Mouse (Mus musculus) CH12.LX (cell line): ENCODE data around the gene Rnft2. TPM values are rescaled to one million over a fixed set of nuclear protein-coding genes. Genes with fewer than 3 reads are reported as not detected.

Experiments used
- DNase-seq: peaks from one replicate; pipeline ENCODE4 v3.0.0-alpha.2; 2013; ENCODE audit errors: extremely low read depth
- H3K27ac ChIP-seq: 2 replicates; pipeline ENCODE4 v1.5.1; 2012; ENCODE audit warnings: low read depth, mild to moderate bottlenecking, control low read depth, moderate library complexity; ENCODE audit not compliant: insufficient read depth
- H3K27me3 ChIP-seq: replicated peaks from 2 replicates; pipeline ENCODE3; 2012; ENCODE audit warnings: inconsistent platforms
- H3K36me3 ChIP-seq, 2 experiments: replicated peaks in 1 of 2; 2 replicates each; pipeline versions ENCODE3 to v1.6.1; 2012; ENCODE audit warnings: inconsistent platforms in 1 of 2, low read length in 1 of 2, mild to moderate bottlenecking in 1 of 2, mixed read lengths in 1 of 2, moderate library complexity in 1 of 2; ENCODE audit not compliant: control insufficient read depth in 1 of 2, insufficient read depth in 1 of 2
- H3K4me1 ChIP-seq, 2 experiments: 2 replicates each; pipeline ENCODE4 v1.6.1; 2012; ENCODE audit warnings: inconsistent platforms in 1 of 2, moderate library complexity in 1 of 2; ENCODE audit not compliant: insufficient read depth in 2 of 2, control insufficient read depth in 1 of 2
- H3K4me2 ChIP-seq: 2 replicates; pipeline ENCODE4 v1.6.1; 2012; ENCODE audit warnings: low read depth, mild to moderate bottlenecking, control low read depth; ENCODE audit not compliant: poor library complexity, insufficient read depth, severe bottlenecking
- H3K4me3 ChIP-seq, 3 experiments: fragments of 150-350 bp in 1 of 3; sonication (generic) in 1 of 3; replicated peaks in 1 of 3; 2 replicates each; pipeline versions ENCODE3 to v1.5.1; 2011 to 2012; ENCODE audit warnings: low read depth in 2 of 3, low read length in 2 of 3, mild to moderate bottlenecking in 2 of 3, moderate library complexity in 2 of 3, control low read depth in 1 of 3, improper control_type of control experiment in 1 of 3, inconsistent platforms in 1 of 3, mixed read lengths in 1 of 3; ENCODE audit not compliant: poor library complexity in 1 of 3
- H3K79me2 ChIP-seq: replicated peaks from 2 replicates; pipeline ENCODE4 v1.6.1; 2012; ENCODE audit warnings: mild to moderate bottlenecking, moderate library complexity; ENCODE audit not compliant: control insufficient read depth, poor library complexity, insufficient read depth, severe bottlenecking; ENCODE audit errors: extremely low read depth
- H3K9ac ChIP-seq: 2 replicates; pipeline ENCODE4 v1.6.1; 2012; ENCODE audit warnings: low read depth, mild to moderate bottlenecking, control low read depth, moderate library complexity; ENCODE audit not compliant: insufficient read depth
- H3K9me3 ChIP-seq: replicated peaks from 2 replicates; pipeline ENCODE3; 2012; ENCODE audit warnings: low read length, inconsistent platforms, mixed read lengths
- BHLHE40 ChIP-seq: IDR thresholded peaks from 2 replicates; pipeline ENCODE4 v1.6.1; 2011; ENCODE audit warnings: mild to moderate bottlenecking, low read depth, low read length, improper control_type of control experiment
- CTCF ChIP-seq, 2 experiments: IDR thresholded peaks in 1 of 2; conservative IDR thresholded peaks in 1 of 2; 2 replicates each; pipeline ENCODE4 v1.5.1; 2011 to 2012; ENCODE audit warnings: low read depth in 2 of 2, low read length in 2 of 2, improper control_type of control experiment in 1 of 2, inconsistent platforms in 1 of 2, mild to moderate bottlenecking in 1 of 2, moderate library complexity in 1 of 2
- E2F4 ChIP-seq: IDR thresholded peaks from 2 replicates; pipeline ENCODE4 v1.6.1; 2011; ENCODE audit warnings: low read depth, low read length, improper control_type of control experiment; ENCODE audit not compliant: insufficient replicate concordance
- EP300 ChIP-seq: IDR thresholded peaks from 2 replicates; pipeline ENCODE4 v1.6.1; 2011; ENCODE audit warnings: low read length, improper control_type of control experiment
- HCFC1 ChIP-seq: IDR thresholded peaks from 2 replicates; pipeline ENCODE4 v1.6.1; 2012; ENCODE audit warnings: low read depth, mild to moderate bottlenecking, inconsistent platforms, low read length, improper control_type of control experiment
- KAT2A ChIP-seq: IDR thresholded peaks from 2 replicates; pipeline ENCODE4 v1.6.1; 2012; ENCODE audit warnings: low read length, improper control_type of control experiment, inconsistent platforms; ENCODE audit not compliant: insufficient replicate concordance
- MAZ ChIP-seq: IDR thresholded peaks from 2 replicates; pipeline ENCODE4 v1.6.1; 2012; ENCODE audit warnings: low read depth, mild to moderate bottlenecking, inconsistent platforms, low read length, improper control_type of control experiment, moderate library complexity
- NELFE ChIP-seq: IDR thresholded peaks from 2 replicates; pipeline ENCODE4 v1.6.1; 2011; ENCODE audit warnings: low read depth, low read length, improper control_type of control experiment
- PAX5 ChIP-seq: IDR thresholded peaks from 2 replicates; pipeline ENCODE4 v1.6.1; 2012; ENCODE audit warnings: low read length, inconsistent platforms, mixed read lengths
- POLR2AphosphoS2 ChIP-seq: IDR thresholded peaks from 2 replicates; pipeline ENCODE4 v1.6.1; 2011; ENCODE audit warnings: low read depth, low read length, improper control_type of control experiment
- ZMIZ1 ChIP-seq: IDR thresholded peaks from 2 replicates; pipeline ENCODE4 v1.6.1; 2012; ENCODE audit warnings: low read depth, mild to moderate bottlenecking, inconsistent platforms, low read length, improper control_type of control experiment
- ZNF384 ChIP-seq: IDR thresholded peaks from 2 replicates; pipeline ENCODE4 v1.6.1; 2012; ENCODE audit warnings: low read depth, low read length, improper control_type of control experiment, inconsistent platforms
- dilution Hi-C: fragments of 300-500 bp; cut with MboI; formaldehyde crosslinking; loops from 2 replicates; pipeline ENCODE4 v1.14.3; 2020; ENCODE audit warnings: low sequenced_read_pairs; ENCODE audit not compliant: extremely low pct_unique_long_range_greater_than_20kb, extremely low pct_ligation_motif_present
- in situ Hi-C: fragments of 300-500 bp; cut with MboI; formaldehyde crosslinking; loops from 3 replicates; pipeline ENCODE4 v1.14.3; 2019; ENCODE audit warnings: low sequenced_read_pairs, low pct_ligation_motif_present, low pct_unique_long_range_greater_than_20kb, mixed read lengths
- polyA plus RNA-seq: library from polyadenylated mRNA; unstranded; fragments of >175 nt; gene quantifications from 2 replicates; pipeline ENCODE4 v1.2.1, GENCODE M21; 2012; ENCODE audit warnings: low read depth; ENCODE audit not compliant: insufficient read length
- total RNA-seq, 2 experiments: library from RNA; depleted of rRNA; stranded (reverse); fragments of 300-350 nt in 1 of 2; fragments of >200 nt in 1 of 2; gene quantifications; 2 replicates each; pipeline ENCODE4 v1.2.3; 2012 to 2014

Gene Rnft2
- total and polyA plus RNA-seq, 3 experiments: 1.6 to 5.1 (median 3.4) TPM

- H3K9ac ChIP-seq: no peak overlapping the region
- no peak overlapping the region for H3K27ac ChIP-seq
- no peak for TF ChIP-seq KAT2A
- TF ChIP-seq ZNF384: no peak
- TF ChIP-seq E2F4: no peak
- no peak for TF ChIP-seq BHLHE40
- TF ChIP-seq ZMIZ1: no peak
- no peak for TF ChIP-seq MAZ
- H3K9me3 ChIP-seq: no peaks in the 10 kb centered on the region
- dilution Hi-C loops: no loop called here
- in situ Hi-C loops: no loop called here
- H3K27me3 ChIP-seq: no peaks in the 10 kb centered on the region
- H3K79me2 ChIP-seq: peaks cover 9% of the 10 kb centered on the region; the same call in 1 of the 2 replicates
- no peak overlapping the region for H3K4me3 ChIP-seq
- H3K4me2 ChIP-seq: no peak overlapping the region
- H3K4me1 ChIP-seq: peaks cover 0 to 10% of the 10 kb centered on the region in 2 experiments; a peak in 2 of 4 replicates
- peaks cover 38 to 94% of the 10 kb centered on the region in 2 experiments for H3K36me3 ChIP-seq
- no peak for DNase-seq
Measured at GRCm38 (mm10) chr5:118144327-118144726, 100.6 kb downstream of the Rnft2 start.

- Histone ChIP-seq H3K4me2 (no peak overlapping the region), H3K36me3 (peaks cover 47 to 96% of the 10 kb centered on the region in 2 experiments), H3K79me2 (peaks cover 9% of the 10 kb centered on the region; the same call in 1 of the 2 replicates), H3K4me1 (peaks cover 0 to 10% of the 10 kb centered on the region in 2 experiments; a peak in 2 of 4 replicates), H3K27ac (no peak overlapping the region), H3K9ac (no peak overlapping the region), H3K9me3 (no peaks in the 10 kb centered on the region), H3K4me3 (no peak overlapping the region), H3K27me3 (no peaks in the 10 kb centered on the region)
- TF ChIP-seq NELFE: no peak
- dilution Hi-C loops: no loop called here
- in situ Hi-C loops: no loop called here
- DNase-seq: no peak
Measured at GRCm38 (mm10) chr5:118143211-118144026, 101.5 kb downstream of the Rnft2 start.

- Histone ChIP-seq H3K79me2 (peaks cover 9% of the 10 kb centered on the region; the same call in 1 of the 2 replicates), H3K4me1 (peaks cover 0 to 10% of the 10 kb centered on the region in 2 experiments; a peak in 2 of 4 replicates), H3K4me3 (no peak overlapping the region), H3K9ac (no peak overlapping the region), H3K27ac (no peak overlapping the region), H3K36me3 (peaks cover 52 to 99% of the 10 kb centered on the region in 2 experiments), H3K9me3 (no peaks in the 10 kb centered on the region), H3K4me2 (no peak overlapping the region), H3K27me3 (no peaks in the 10 kb centered on the region)
- in situ Hi-C loops (no loop called here), dilution Hi-C loops (no loop called here)
- DNase-seq: no peak
- TF ChIP-seq ZMIZ1 (no peak), EP300 (no peak), PAX5 (no peak), HCFC1 (no peak), POLR2AphosphoS2 (no peak), CTCF (conservative IDR thresholded peaks at IDR 0.05 in 1 of 2, IDR thresholded peaks at IDR 0.05 in 1 of 2; ENCODE audit: low read depth in 2 of 2, low read length in 2 of 2) (no peak), E2F4 (no peak)
Measured at GRCm38 (mm10) chr5:118142471-118142870, 102.4 kb downstream of the Rnft2 start.

Other genes with a start within 250 kb of the Rnft2 start
- gene Tesc, start 217.4 kb downstream of the Rnft2 start, total RNA-seq (2012; rRNA removed): 0.13 and 0.34 TPM in 2 replicates
- gene Tesc, start 217.4 kb downstream of the Rnft2 start, total RNA-seq (2014; rRNA removed): 1.3 TPM in 1 of 2 replicates, not detected in the other
- 0.80 and 0.90 TPM in 2 replicates for gene Tesc, start 217.4 kb downstream of the Rnft2 start, polyA plus RNA-seq
- gene Fbxw8, start 89.7 kb downstream of the Rnft2 start, total RNA-seq (2012; rRNA removed): 50.9 and 55.1 TPM in 2 replicates
- 38.9 and 41.7 TPM in 2 replicates for gene Fbxw8, start 89.7 kb downstream of the Rnft2 start, total RNA-seq (2014; rRNA removed)
- gene Fbxw8, start 89.7 kb downstream of the Rnft2 start, polyA plus RNA-seq: 41.4 and 47.3 TPM in 2 replicates
- not detected in 2 replicates for gene Hrk, start 80.5 kb downstream of the Rnft2 start, total RNA-seq (2012; rRNA removed)
- gene Hrk, start 80.5 kb downstream of the Rnft2 start, total RNA-seq (2014; rRNA removed): not detected in 2 replicates
- gene Hrk, start 80.5 kb downstream of the Rnft2 start, polyA plus RNA-seq: not detected in 2 replicates
- gene 2410131K14Rik, start 111 bp upstream of the Rnft2 start, total RNA-seq (2012; rRNA removed): 9.7 and 9.8 TPM in 2 replicates
- 6.9 and 7.8 TPM in 2 replicates for gene 2410131K14Rik, start 111 bp upstream of the Rnft2 start, total RNA-seq (2014; rRNA removed)
- gene 2410131K14Rik, start 111 bp upstream of the Rnft2 start, polyA plus RNA-seq: 8.9 and 9.2 TPM in 2 replicates